24 mouse cellular contexts compared by ENCODE assay signal in genomic region chr1:125581134-125581533, GRCm38 (mm10).
"Had no signal": no experiment of that assay in that cellular context is flagged by ENCODE, and none has a peak within 500 bp of the region (broad histone marks: within the 10 kb centered on the region; RNA-seq: fewer than 3 reads in every experiment).

No protein-coding gene starts in this region.

- H3K27ac ChIP-seq: heart, embryonic 10.5 days; hindbrain, embryonic 13.5 days; hindbrain, embryonic 15.5 days; hindbrain, postnatal 0 days; intestine, embryonic 15.5 days; layer of hippocampus, adult 2 months; left cerebral cortex, adult 2 months; limb, embryonic 13.5 days; limb, embryonic 15.5 days; liver, embryonic 12.5 days; liver, embryonic 14.5 days had no signal

- DNase-seq: gastrocnemius, postnatal 14 days; gastrocnemius, postnatal 36 days; heart, adult 18-20 months; heart, postnatal 10 days; kidney, adult 18-20 months; kidney, adult 8-10 months; kidney, postnatal 10 days; kidney, postnatal 25 days; kidney, postnatal 4 days; left cerebral cortex, postnatal 4 days had no signal

- H3K27me3 ChIP-seq: heart, embryonic 12.5 days; hindbrain, embryonic 13.5 days; hindbrain, embryonic 15.5 days; intestine, embryonic 15.5 days; limb, embryonic 13.5 days; limb, embryonic 15.5 days; liver, embryonic 12.5 days had no signal

- H3K4me3 ChIP-seq: heart, embryonic 10.5 days; heart, embryonic 12.5 days; hindbrain, embryonic 13.5 days; hindbrain, embryonic 15.5 days; intestine, embryonic 15.5 days; layer of hippocampus, adult 2 months; left cerebral cortex, adult 2 months; limb, embryonic 13.5 days; limb, embryonic 15.5 days; liver, embryonic 12.5 days had no signal

- H3K9me3 ChIP-seq: heart, embryonic 10.5 days; heart, embryonic 12.5 days; hindbrain, embryonic 13.5 days; hindbrain, embryonic 15.5 days; intestine, embryonic 15.5 days; limb, embryonic 13.5 days; limb, embryonic 15.5 days; liver, embryonic 12.5 days had no signal

- ATAC-seq: hindbrain, postnatal 0 days; inflammation-experienced regulatory T-cells, adult 6 months; intestine, embryonic 15.5 days; intestine, postnatal 0 days; liver, embryonic 12.5 days had no signal

- H3K9ac ChIP-seq: heart, embryonic 12.5 days; hindbrain, embryonic 13.5 days; hindbrain, embryonic 15.5 days; intestine, embryonic 15.5 days; limb, embryonic 13.5 days; limb, embryonic 15.5 days; liver, embryonic 12.5 days; liver, embryonic 14.5 days had no signal

- H3K4me1 ChIP-seq: heart, embryonic 10.5 days; hindbrain, embryonic 13.5 days; hindbrain, embryonic 15.5 days; intestine, embryonic 15.5 days; limb, embryonic 13.5 days; limb, embryonic 15.5 days; liver, embryonic 12.5 days had no signal

- H3K4me2 ChIP-seq: heart, embryonic 12.5 days; hindbrain, embryonic 13.5 days; hindbrain, embryonic 15.5 days; intestine, embryonic 15.5 days; limb, embryonic 13.5 days; limb, embryonic 15.5 days; liver, embryonic 12.5 days had no signal
